Mouse (Mus musculus) CH12.LX (cell line): ENCODE results near the gene Haao. TPM values are rescaled to one million over a fixed set of nuclear protein-coding genes. Genes with fewer than 3 reads are reported as not detected.

Experiments
- DNase-seq: peaks from one replicate; pipeline ENCODE4 v3.0.0-alpha.2; 2013; ENCODE audit errors: extremely low read depth
- H3K27ac ChIP-seq: 2 replicates; pipeline ENCODE4 v1.5.1; 2012; ENCODE audit warnings: low read depth, mild to moderate bottlenecking, control low read depth, moderate library complexity; ENCODE audit not compliant: insufficient read depth
- H3K27me3 ChIP-seq: replicated peaks from 2 replicates; pipeline ENCODE3; 2012; ENCODE audit warnings: inconsistent platforms
- H3K36me3 ChIP-seq, 2 experiments: replicated peaks in 1 of 2; 2 replicates each; pipeline versions ENCODE3 to v1.6.1; 2012; ENCODE audit warnings: inconsistent platforms in 1 of 2, low read length in 1 of 2, mild to moderate bottlenecking in 1 of 2, mixed read lengths in 1 of 2, moderate library complexity in 1 of 2; ENCODE audit not compliant: control insufficient read depth in 1 of 2, insufficient read depth in 1 of 2
- H3K4me1 ChIP-seq, 2 experiments: 2 replicates each; pipeline ENCODE4 v1.6.1; 2012; ENCODE audit warnings: inconsistent platforms in 1 of 2, moderate library complexity in 1 of 2; ENCODE audit not compliant: insufficient read depth in 2 of 2, control insufficient read depth in 1 of 2
- H3K4me2 ChIP-seq: 2 replicates; pipeline ENCODE4 v1.6.1; 2012; ENCODE audit warnings: low read depth, mild to moderate bottlenecking, control low read depth; ENCODE audit not compliant: poor library complexity, insufficient read depth, severe bottlenecking
- H3K4me3 ChIP-seq, 3 experiments: fragments of 150-350 bp in 1 of 3; sonication (generic) in 1 of 3; replicated peaks in 1 of 3; 2 replicates each; pipeline versions ENCODE3 to v1.5.1; 2011 to 2012; ENCODE audit warnings: low read depth in 2 of 3, low read length in 2 of 3, mild to moderate bottlenecking in 2 of 3, moderate library complexity in 2 of 3, control low read depth in 1 of 3, improper control_type of control experiment in 1 of 3, inconsistent platforms in 1 of 3, mixed read lengths in 1 of 3; ENCODE audit not compliant: poor library complexity in 1 of 3
- H3K79me2 ChIP-seq: replicated peaks from 2 replicates; pipeline ENCODE4 v1.6.1; 2012; ENCODE audit warnings: mild to moderate bottlenecking, moderate library complexity; ENCODE audit not compliant: control insufficient read depth, poor library complexity, insufficient read depth, severe bottlenecking; ENCODE audit errors: extremely low read depth
- H3K9ac ChIP-seq: 2 replicates; pipeline ENCODE4 v1.6.1; 2012; ENCODE audit warnings: low read depth, mild to moderate bottlenecking, control low read depth, moderate library complexity; ENCODE audit not compliant: insufficient read depth
- H3K9me3 ChIP-seq: replicated peaks from 2 replicates; pipeline ENCODE3; 2012; ENCODE audit warnings: low read length, inconsistent platforms, mixed read lengths
- BHLHE40 ChIP-seq: IDR thresholded peaks from 2 replicates; pipeline ENCODE4 v1.6.1; 2011; ENCODE audit warnings: mild to moderate bottlenecking, low read depth, low read length, improper control_type of control experiment
- CHD2 ChIP-seq: IDR thresholded peaks from 2 replicates; pipeline ENCODE4 v1.6.1; 2011; ENCODE audit warnings: low read length, improper control_type of control experiment
- CTCF ChIP-seq, 2 experiments: IDR thresholded peaks in 1 of 2; conservative IDR thresholded peaks in 1 of 2; 2 replicates each; pipeline ENCODE4 v1.5.1; 2011 to 2012; ENCODE audit warnings: low read depth in 2 of 2, low read length in 2 of 2, improper control_type of control experiment in 1 of 2, inconsistent platforms in 1 of 2, mild to moderate bottlenecking in 1 of 2, moderate library complexity in 1 of 2
- GABPA ChIP-seq: IDR thresholded peaks from 2 replicates; pipeline ENCODE4 v1.6.1; 2012; ENCODE audit warnings: low read depth, low read length, improper control_type of control experiment, inconsistent platforms; ENCODE audit not compliant: insufficient replicate concordance
- HCFC1 ChIP-seq: IDR thresholded peaks from 2 replicates; pipeline ENCODE4 v1.6.1; 2012; ENCODE audit warnings: low read depth, mild to moderate bottlenecking, inconsistent platforms, low read length, improper control_type of control experiment
- JUND ChIP-seq: conservative IDR thresholded peaks from 2 replicates; pipeline ENCODE4 v1.6.1; 2011; ENCODE audit warnings: low read depth, low read length, improper control_type of control experiment
- KAT2A ChIP-seq: IDR thresholded peaks from 2 replicates; pipeline ENCODE4 v1.6.1; 2012; ENCODE audit warnings: low read length, improper control_type of control experiment, inconsistent platforms; ENCODE audit not compliant: insufficient replicate concordance
- MAFK ChIP-seq: IDR thresholded peaks from 2 replicates; pipeline ENCODE4 v1.6.1; 2011; ENCODE audit warnings: low read length, improper control_type of control experiment; ENCODE audit not compliant: insufficient replicate concordance
- MAZ ChIP-seq: IDR thresholded peaks from 2 replicates; pipeline ENCODE4 v1.6.1; 2012; ENCODE audit warnings: low read depth, mild to moderate bottlenecking, inconsistent platforms, low read length, improper control_type of control experiment, moderate library complexity
- MEF2A ChIP-seq: IDR thresholded peaks from 2 replicates; pipeline ENCODE4 v1.6.1; 2014; ENCODE audit warnings: low read depth, mild to moderate bottlenecking, inconsistent platforms, low read length, improper control_type of control experiment, borderline replicate concordance
- MXI1 ChIP-seq: IDR thresholded peaks from 2 replicates; pipeline ENCODE4 v1.6.1; 2011; ENCODE audit warnings: mild to moderate bottlenecking, low read depth, low read length, improper control_type of control experiment
- NELFE ChIP-seq: IDR thresholded peaks from 2 replicates; pipeline ENCODE4 v1.6.1; 2011; ENCODE audit warnings: low read depth, low read length, improper control_type of control experiment
- NRF1 ChIP-seq: IDR thresholded peaks from 2 replicates; pipeline ENCODE4 v1.6.1; 2014; ENCODE audit warnings: low read depth, mild to moderate bottlenecking, inconsistent platforms, low read length, improper control_type of control experiment, moderate library complexity
- POLR2A ChIP-seq: IDR thresholded peaks from 2 replicates; pipeline ENCODE4 v1.6.1; 2011; ENCODE audit warnings: low read depth, mild to moderate bottlenecking, improper control_type of control experiment, low read length
- RAD21 ChIP-seq: IDR thresholded peaks from 2 replicates; pipeline ENCODE4 v1.6.1; 2011; ENCODE audit warnings: low read depth, mild to moderate bottlenecking, low read length, improper control_type of control experiment, moderate library complexity
- SIN3A ChIP-seq: IDR thresholded peaks from 2 replicates; pipeline ENCODE4 v1.6.1; 2012; ENCODE audit warnings: low read length, improper control_type of control experiment, inconsistent platforms
- SMC3 ChIP-seq: IDR thresholded peaks from 2 replicates; pipeline ENCODE4 v1.6.1; 2011; ENCODE audit warnings: low read depth, low read length, improper control_type of control experiment
- TCF12 ChIP-seq: IDR thresholded peaks from 2 replicates; pipeline ENCODE4 v1.6.1; 2014; ENCODE audit warnings: low read depth, mild to moderate bottlenecking, inconsistent platforms, low read length, improper control_type of control experiment
- UBTF ChIP-seq: IDR thresholded peaks from 2 replicates; pipeline ENCODE4 v1.6.1; 2012; ENCODE audit warnings: low read depth, mild to moderate bottlenecking, inconsistent platforms, low read length, improper control_type of control experiment, moderate library complexity
- USF1 ChIP-seq: IDR thresholded peaks from 2 replicates; pipeline ENCODE4 v1.6.1; 2014; ENCODE audit warnings: low read depth, mild to moderate bottlenecking, inconsistent platforms, low read length, improper control_type of control experiment
- USF2 ChIP-seq: conservative IDR thresholded peaks from 2 replicates; pipeline ENCODE4 v1.6.1; 2011; ENCODE audit warnings: low read depth, low read length, improper control_type of control experiment
- ZC3H11A ChIP-seq: IDR thresholded peaks from 2 replicates; pipeline ENCODE4 v1.6.1; 2012; ENCODE audit warnings: low read depth, mild to moderate bottlenecking, inconsistent platforms, low read length, improper control_type of control experiment
- ZMIZ1 ChIP-seq: IDR thresholded peaks from 2 replicates; pipeline ENCODE4 v1.6.1; 2012; ENCODE audit warnings: low read depth, mild to moderate bottlenecking, inconsistent platforms, low read length, improper control_type of control experiment
- dilution Hi-C: fragments of 300-500 bp; cut with MboI; formaldehyde crosslinking; loops from 2 replicates; pipeline ENCODE4 v1.14.3; 2020; ENCODE audit warnings: low sequenced_read_pairs; ENCODE audit not compliant: extremely low pct_unique_long_range_greater_than_20kb, extremely low pct_ligation_motif_present
- in situ Hi-C: fragments of 300-500 bp; cut with MboI; formaldehyde crosslinking; loops from 3 replicates; pipeline ENCODE4 v1.14.3; 2019; ENCODE audit warnings: low sequenced_read_pairs, low pct_ligation_motif_present, low pct_unique_long_range_greater_than_20kb, mixed read lengths
- polyA plus RNA-seq: library from polyadenylated mRNA; unstranded; fragments of >175 nt; gene quantifications from 2 replicates; pipeline ENCODE4 v1.2.1, GENCODE M21; 2012; ENCODE audit warnings: low read depth; ENCODE audit not compliant: insufficient read length
- total RNA-seq, 2 experiments: library from RNA; depleted of rRNA; stranded (reverse); fragments of 300-350 nt in 1 of 2; fragments of >200 nt in 1 of 2; gene quantifications; 2 replicates each; pipeline ENCODE4 v1.2.3; 2012 to 2014

The Haao gene
- total and polyA plus RNA-seq, 3 experiments, result 18.6 to 30.6 (median 19.1) TPM

GRCm38 (mm10) chr17:83882788-83883187, 35.0 kb upstream of the Haao start:
- H3K27me3 ChIP-seq, result no peaks in the 10 kb centered on the region
- no peak for TF ChIP-seq HCFC1
- no peak for TF ChIP-seq MAZ
- TF ChIP-seq GABPA, result no peak
- TF ChIP-seq UBTF, result no peak
- TF ChIP-seq MAFK, result no peak
- TF ChIP-seq BHLHE40, result no peak
- TF ChIP-seq JUND, result no peak
- TF ChIP-seq POLR2A, result no peak
- no peak for TF ChIP-seq MEF2A
- no peak for TF ChIP-seq TCF12
- no peak for TF ChIP-seq CTCF (conservative IDR thresholded peaks at IDR 0.05 in 1 of 2, IDR thresholded peaks at IDR 0.05 in 1 of 2; ENCODE audit: low read depth in 2 of 2, low read length in 2 of 2)
- no peak for TF ChIP-seq SMC3
- no peak for TF ChIP-seq MXI1
- TF ChIP-seq KAT2A, result no peak
- no peak for TF ChIP-seq USF1
- TF ChIP-seq, all 38 proteins: peak for 0
- no peak for DNase-seq
- Histone ChIP-seq H3K9me3 (no peaks in the 10 kb centered on the region), H3K9ac (no peak overlapping the region), H3K4me3 (no peak overlapping the region), H3K4me1 (0 out of 4 replicates have a peak, but pooled peaks cover 0 to 2% of the 10 kb centered on the region in 2 experiments), H3K4me2 (no peak overlapping the region), H3K36me3 (no peaks in the 10 kb centered on the region), H3K79me2 (no peaks in the 10 kb centered on the region), H3K27ac (no peak overlapping the region)
- dilution Hi-C loops, result no loop called here
- in situ Hi-C loops, result no loop called here

GRCm38 (mm10) chr17:83881071-83881470, 33.3 kb upstream of the Haao start:
- H3K27me3 ChIP-seq, result no peaks in the 10 kb centered on the region
- DNase-seq, result no peak
- no peak overlapping the region for H3K4me3 ChIP-seq
- dilution Hi-C loops, result no loop called here
- TF ChIP-seq HCFC1 (no peak), RAD21 (no peak), ZC3H11A (no peak), CHD2 (no peak), SIN3A (no peak), NELFE (no peak), UBTF (no peak), USF2 (no peak), ZMIZ1 (no peak), NRF1 (no peak)
- in situ Hi-C loops, result no loop called here
- no peak overlapping the region for H3K27ac ChIP-seq
- H3K79me2 ChIP-seq, result no peaks in the 10 kb centered on the region
- H3K4me1 ChIP-seq, result peaks cover 2 to 9% of the 10 kb centered on the region in 2 experiments; a peak in 2 of 4 replicates
- H3K9me3 ChIP-seq, result no peaks in the 10 kb centered on the region
- no peaks in the 10 kb centered on the region for H3K36me3 ChIP-seq
- H3K4me2 ChIP-seq, result no peak overlapping the region
- H3K9ac ChIP-seq, result no peak overlapping the region
